Mouse (Mus musculus): ENCODE results near the gene Pigb.

GRCm38 (mm10) chr9:72961959-72962358 lies 78.2 kb downstream of the Pigb start:
- TF ChIP-seq GATA1 (IDR thresholded peaks at IDR 0.05; ENCODE audit: low read length): no peak
- no peak for TF ChIP-seq TAL1 (IDR thresholded peaks at IDR 0.05; ENCODE audit: low read length)

Measured in erythroblast, embryonic 14.5 days (primary cell).